Mouse (Mus musculus) ES-E14 (cell line): ENCODE data around the gene Fen1.

ENCODE experiments used
- CHD2 ChIP-seq: IDR thresholded peaks from 2 replicates; pipeline ENCODE4 v1.6.1; 2014; ENCODE audit warnings: mild to moderate bottlenecking, low read depth, low read length, inconsistent platforms
- HCFC1 ChIP-seq: IDR thresholded peaks from 2 replicates; pipeline ENCODE4 v1.6.1; 2012; ENCODE audit warnings: low read length, inconsistent platforms, borderline replicate concordance; ENCODE audit not compliant: insufficient read depth
- MAFK ChIP-seq: IDR thresholded peaks from 2 replicates; pipeline ENCODE4 v1.6.1; 2014; ENCODE audit warnings: mild to moderate bottlenecking, low read depth, low read length, inconsistent platforms; ENCODE audit not compliant: insufficient read depth
- ZNF384 ChIP-seq: IDR thresholded peaks from 2 replicates; pipeline ENCODE4 v1.6.1; 2012; ENCODE audit warnings: low read depth, low read length, inconsistent platforms

DNA sequence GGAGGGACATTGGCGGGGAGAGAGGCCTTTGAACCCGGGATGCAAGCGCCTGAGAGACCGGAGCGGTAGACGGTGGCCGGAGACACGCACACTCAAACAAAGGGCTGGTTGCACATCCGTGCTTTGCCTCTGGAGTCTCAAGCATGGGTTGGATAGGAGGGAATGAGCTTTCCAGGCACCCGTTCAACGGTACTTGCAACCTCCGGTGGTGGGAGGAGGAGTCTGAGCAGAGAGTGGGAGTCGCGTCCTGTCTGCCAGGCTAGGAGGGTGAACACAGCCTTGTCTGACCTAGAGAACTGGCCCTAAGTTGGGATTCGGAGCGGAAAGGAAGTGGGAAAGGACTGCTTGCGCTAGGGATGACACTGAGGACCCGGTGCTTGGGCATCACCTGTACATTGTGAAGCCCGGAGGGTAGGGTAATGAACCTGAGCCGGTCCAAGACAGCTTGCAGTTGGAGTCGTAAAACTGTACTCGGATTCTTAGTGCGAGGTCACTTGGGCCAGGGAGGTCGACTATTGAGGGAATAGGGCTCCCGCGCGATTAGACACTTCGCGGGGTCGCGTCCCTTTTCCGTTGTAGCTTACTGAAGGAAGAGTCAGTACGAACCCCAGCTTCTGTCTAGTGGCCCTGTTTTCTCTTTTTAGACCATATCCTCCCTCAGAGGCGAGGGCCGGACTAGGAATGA, 20.5 kb downstream of the Fen1 start:
- TF ChIP-seq CHD2, result no peak
- no peak for TF ChIP-seq HCFC1
- TF ChIP-seq MAFK, result no peak
- no peak for TF ChIP-seq ZNF384
